Mouse (Mus musculus) spleen, adult 2 months (tissue): ENCODE results near the gene Usp13. TPM values are rescaled to one million over a fixed set of nuclear protein-coding genes. Genes with fewer than 3 reads are reported as not detected.

Experiments
- DNase-seq, 2 experiments: peaks; one replicate each; pipeline versions ENCODE4 v3.0.0 to v3.0.0-alpha.2; 2012 to 2021; ENCODE audit warnings: low spot score in 2 of 2, low read depth in 1 of 2
- H3K27ac ChIP-seq: fragments of 200-500 bp; 2 replicates; pipeline ENCODE4 v1.5.1; 2012; ENCODE audit warnings: low read length, inconsistent platforms; ENCODE audit not compliant: insufficient read depth
- H3K27me3 ChIP-seq: fragments of 200-500 bp; 2 replicates; pipeline ENCODE4 v1.6.1; 2012; ENCODE audit warnings: mild to moderate bottlenecking, moderate library complexity, low read length, inconsistent platforms; ENCODE audit not compliant: control insufficient read depth, insufficient read depth
- H3K36me3 ChIP-seq: fragments of 200-500 bp; 2 replicates; pipeline ENCODE4 v1.6.1; 2012; ENCODE audit warnings: mild to moderate bottlenecking, low read length, inconsistent platforms; ENCODE audit not compliant: control insufficient read depth, insufficient read depth
- H3K4me1 ChIP-seq: fragments of 200-500 bp; 2 replicates; pipeline ENCODE4 v1.6.1; 2011; ENCODE audit warnings: inconsistent platforms; ENCODE audit not compliant: control insufficient read depth, insufficient read depth, insufficient read length
- H3K4me3 ChIP-seq: fragments of 200-500 bp; 2 replicates; pipeline ENCODE4 v1.5.1; 2011; ENCODE audit warnings: mild to moderate bottlenecking, inconsistent platforms; ENCODE audit not compliant: insufficient read depth, insufficient read length; ENCODE audit errors: extremely low read depth
- CTCF ChIP-seq: fragments of 200-500 bp; IDR thresholded peaks from 2 replicates; pipeline ENCODE4 v1.5.1; 2011; ENCODE audit warnings: mild to moderate bottlenecking, inconsistent platforms; ENCODE audit not compliant: insufficient read depth, insufficient read length, insufficient replicate concordance; ENCODE audit errors: extremely low read depth
- POLR2A ChIP-seq: fragments of 200-500 bp; IDR thresholded peaks from 2 replicates; pipeline ENCODE4 v1.6.1; 2011; ENCODE audit warnings: low read depth, low read length, inconsistent platforms
- WGBS: fragments of 180-500 bp; shearing (Covaris S2); methylation state at CpG from one replicate; pipeline ENCODE4 v1.1.7; 2018; 5-methylcytosine and 5-hydroxymethylcytosine counted together
- polyA plus RNA-seq: library from polyadenylated mRNA; depleted of rRNA; stranded (reverse); fragments of >200 nt; gene quantifications from 2 replicates; pipeline ENCODE4 v1.2.3, GENCODE M21; 2012; rRNA removed

The Usp13 gene
- 0.08 and 0.12 TPM in 2 replicates for polyA plus RNA-seq

GRCm38 (mm10) chr3:32817357-32818326, at the start of gene Usp13:
Gene Usp13 (plus strand): TSS chr3:32817546.
- Histone ChIP-seq H3K4me3 (peak within 1 kb of the TSS; percentile 18), H3K4me1 (no peaks in the 10 kb centered on the region), H3K27me3 (peaks cover 8% of the 10 kb centered on the region), H3K27ac (no peak within 1 kb of the TSS), H3K36me3 (no peaks in the 10 kb centered on the region)
- 3% methylated on average over 84 of the region's 84 CpGs for WGBS
- no peak for DNase-seq
- TF ChIP-seq CTCF (no peak), POLR2A (no peak)

- no peak overlapping the region for H3K4me3 ChIP-seq
- 61% methylated on average over 2 of the region's 2 CpGs for WGBS
These were observed 46.6 kb upstream of the Usp13 start for GRCm38 (mm10) chr3:32770781-32771180.

DNA sequence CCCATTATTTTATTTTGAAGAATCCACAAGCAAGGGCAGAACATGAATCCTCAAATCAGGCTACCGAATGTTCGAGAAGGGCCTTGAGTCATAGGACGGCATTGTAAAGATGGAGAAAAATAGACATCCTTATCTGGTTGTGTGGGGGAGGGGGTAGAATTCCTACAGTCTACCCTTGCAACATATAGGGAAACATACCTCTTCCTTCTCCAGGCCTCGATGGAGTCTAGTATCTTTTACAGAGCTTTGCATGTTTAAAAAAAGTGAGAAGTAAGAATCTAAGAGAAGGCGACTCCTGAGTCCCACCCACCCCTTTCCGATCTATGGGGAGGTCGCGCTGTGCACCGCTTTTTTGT, 367 bp upstream of the Usp13 start:
- Histone ChIP-seq H3K27me3 (peaks cover 8% of the 10 kb centered on the region), H3K4me1 (no peaks in the 10 kb centered on the region), H3K4me3 (no peak overlapping the region), H3K36me3 (no peaks in the 10 kb centered on the region), H3K27ac (no peak overlapping the region)
- TF ChIP-seq POLR2A (no peak), CTCF (no peak)
- WGBS: 15% methylated on average over 9 of the region's 9 CpGs
- no peak for DNase-seq

More at GRCm38 (mm10) chr3:32770781-32771180, 46.6 kb upstream of the Usp13 start:
- Histone ChIP-seq H3K27ac (no peak overlapping the region), H3K36me3 (no peaks in the 10 kb centered on the region), H3K4me1 (no peaks in the 10 kb centered on the region), H3K27me3 (no peaks in the 10 kb centered on the region)
- DNase-seq: no peak
- TF ChIP-seq POLR2A (no peak), CTCF (no peak)

DNA sequence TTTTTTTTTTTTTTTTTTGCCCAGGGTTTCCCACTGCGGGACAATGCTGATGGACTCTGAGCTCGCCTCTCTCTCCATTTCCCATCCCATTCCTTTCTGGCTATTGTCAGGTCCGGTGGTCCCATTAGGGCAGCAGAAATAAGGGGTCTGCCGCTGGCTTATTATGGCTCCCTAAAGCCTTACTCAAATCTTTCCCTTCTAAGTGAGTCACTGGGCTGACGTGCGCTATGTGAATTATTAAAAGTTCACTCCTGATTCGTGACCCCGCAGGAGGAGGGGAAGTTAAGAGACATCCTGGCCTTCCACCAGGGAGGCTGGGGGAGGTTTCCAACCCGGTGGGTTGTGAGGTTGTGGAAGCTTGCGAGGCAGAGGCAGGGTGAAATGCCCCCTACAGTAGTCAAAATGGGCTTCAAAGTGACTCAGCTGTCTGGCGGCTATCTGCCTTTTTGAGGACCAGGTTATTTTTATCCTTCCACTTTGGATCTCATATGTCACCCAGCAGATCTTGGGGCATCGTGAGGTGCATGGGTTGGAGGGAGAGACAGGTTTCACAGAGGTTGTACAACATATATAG, 1.1 kb downstream of the Usp13 start:
- no peak for DNase-seq
- WGBS: 12% methylated on average over 12 of the region's 12 CpGs

DNA sequence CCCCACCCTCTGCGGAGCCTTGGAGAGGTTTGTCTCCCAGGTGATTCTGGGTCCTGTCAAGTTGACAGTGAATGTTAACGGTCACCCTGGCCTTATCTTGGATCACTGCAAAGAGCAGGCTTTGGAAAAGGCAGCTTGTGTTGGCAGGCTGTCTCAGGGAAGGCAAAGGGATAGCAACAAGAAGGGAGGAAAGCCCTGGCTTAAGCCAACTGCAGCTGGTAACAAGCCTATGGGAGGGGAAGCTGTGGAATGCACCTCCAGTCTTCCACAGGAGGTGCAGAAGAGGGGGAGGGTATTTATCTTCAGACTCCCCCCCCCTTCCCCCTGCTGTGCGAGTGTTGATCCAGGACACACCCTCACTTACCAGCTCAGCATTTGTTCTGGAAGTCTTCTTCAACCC, 5.3 kb downstream of the Usp13 start:
- no peaks in the 10 kb centered on the region for H3K36me3 ChIP-seq
- no peaks in the 10 kb centered on the region for H3K4me1 ChIP-seq
- H3K4me3 ChIP-seq: no peak overlapping the region
- peaks cover 4% of the 10 kb centered on the region; the same call in 1 of the 2 replicates for H3K27me3 ChIP-seq
- no peak for TF ChIP-seq POLR2A
- no peak for TF ChIP-seq CTCF
- 63% methylated on average over 3 of the region's 3 CpGs for WGBS
- no peak for DNase-seq
- H3K27ac ChIP-seq: no peak overlapping the region

More for the DNA sequence above, 1.1 kb downstream of the Usp13 start:
- Histone ChIP-seq H3K36me3 (no peaks in the 10 kb centered on the region), H3K4me3 (no peak overlapping the region), H3K27me3 (peaks cover 8% of the 10 kb centered on the region), H3K4me1 (no peaks in the 10 kb centered on the region), H3K27ac (no peak overlapping the region)
- TF ChIP-seq CTCF: no peak
- TF ChIP-seq POLR2A: no peak

DNA sequence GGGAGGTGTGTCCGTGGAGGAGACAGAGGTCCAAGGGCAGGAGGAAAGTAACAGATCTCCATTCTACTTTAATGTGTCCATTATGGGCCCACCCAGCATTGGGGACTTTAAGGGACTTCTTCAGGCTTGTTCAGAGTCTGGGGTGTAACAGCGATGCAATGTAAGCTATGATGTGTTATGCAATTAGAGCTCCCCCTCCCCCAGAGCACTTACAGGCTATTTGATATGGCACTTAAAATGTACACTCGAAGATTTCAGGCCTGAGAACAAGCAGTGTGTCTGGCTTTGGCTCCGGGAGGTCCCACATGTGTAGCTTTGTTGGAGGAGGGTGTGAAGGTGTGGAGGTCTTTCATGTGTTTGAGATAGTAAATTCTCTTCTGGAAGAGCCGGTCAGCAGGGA, 7.6 kb downstream of the Usp13 start:
- Histone ChIP-seq H3K27ac (no peak overlapping the region), H3K4me3 (no peak overlapping the region), H3K27me3 (no peaks in the 10 kb centered on the region), H3K36me3 (no peaks in the 10 kb centered on the region), H3K4me1 (no peaks in the 10 kb centered on the region)
- 87% methylated on average over 5 of the region's 5 CpGs for WGBS
- TF ChIP-seq CTCF (no peak), POLR2A (no peak)
- no peak for DNase-seq

DNA sequence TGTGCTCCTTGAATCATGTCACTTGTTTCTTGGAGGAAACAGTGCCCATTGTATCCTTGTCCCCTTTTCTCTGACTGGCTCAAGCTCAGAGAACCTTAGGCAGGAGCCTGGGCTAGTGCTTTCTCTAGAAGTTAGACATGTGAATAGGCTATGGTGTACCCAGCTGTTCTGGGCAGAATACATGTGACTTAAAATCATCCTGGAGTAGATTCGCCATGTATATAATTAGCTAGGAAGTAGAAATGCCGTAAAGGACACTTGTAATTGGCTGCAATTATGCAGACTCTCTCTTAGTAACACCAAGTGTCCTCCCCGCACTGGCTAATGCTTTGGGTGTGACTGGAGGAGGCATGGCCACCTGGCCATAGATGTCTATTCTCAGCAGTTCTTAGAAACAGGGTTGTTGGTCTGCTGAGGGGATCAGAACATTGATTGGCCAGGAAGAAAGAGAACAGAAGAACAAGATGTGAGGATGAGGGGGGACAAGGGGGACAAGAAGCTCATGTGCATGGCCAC, 8.7 kb downstream of the Usp13 start:
- Histone ChIP-seq H3K4me1 (no peaks in the 10 kb centered on the region), H3K27ac (no peak overlapping the region), H3K36me3 (no peaks in the 10 kb centered on the region), H3K27me3 (no peaks in the 10 kb centered on the region), H3K4me3 (no peak overlapping the region)
- no peak for DNase-seq
- TF ChIP-seq POLR2A (no peak), CTCF (no peak)
- 87% methylated on average over 3 of the region's 3 CpGs for WGBS
